Mouse (Mus musculus): ENCODE measurements at regions not wholly inside any gene's neighbourhood (a gene's known extent, or its start where the extent isn't known, plus 50 kb on each side); places are given as distances from the start of the nearest gene placed in this dataset.
A peak's percentile ranks its signal among the peaks of the same experiment; 100 is the strongest.

- no peak for DNase-seq
Observed at GRCm38 (mm10) chr4:48725660-48726348, 62.5 kb downstream of the Cavin4 start.

GRCm38 (mm10) chr4:48726349-48726835, 63.1 kb downstream of the Cavin4 start:
- DNase-seq, result no peak

- no peak for DNase-seq
Observed at GRCm38 (mm10) chr4:48734854-48735564, 71.7 kb downstream of the Cavin4 start.

- no peak for DNase-seq
Observed at GRCm38 (mm10) chr4:48746237-48746636, 82.9 kb downstream of the Cavin4 start.

- no peak for DNase-seq
Observed at GRCm38 (mm10) chr4:48749566-48749965, 86.3 kb downstream of the Cavin4 start.

GRCm38 (mm10) chr4:48750087-48750486, 86.8 kb downstream of the Cavin4 start:
- DNase-seq, result no peak

- DNase-seq, result peak; percentile 13 to 25
Observed at GRCm38 (mm10) chr4:48754466-48755171, 91.3 kb downstream of the Cavin4 start.

GRCm38 (mm10) chr4:48760625-48761024, 97.3 kb downstream of the Cavin4 start:
- no peak for DNase-seq

GRCm38 (mm10) chr4:48766458-48766857, 103.1 kb downstream of the Cavin4 start:
- no peak for DNase-seq

- no peak for DNase-seq
Observed at GRCm38 (mm10) chr4:48770403-48770953, 107.2 kb downstream of the Cavin4 start.

- peak; percentile 17 to 45 for DNase-seq
Observed at GRCm38 (mm10) chr4:48770954-48771665, 107.8 kb downstream of the Cavin4 start.

- no peak for DNase-seq
Observed at GRCm38 (mm10) chr4:48771836-48772235, 108.5 kb downstream of the Cavin4 start.

- peak; percentile 50 to 75 for DNase-seq
Observed at GRCm38 (mm10) chr4:48779202-48779905, 116.0 kb downstream of the Cavin4 start.

GRCm38 (mm10) chr4:48779955-48780354, 116.6 kb downstream of the Cavin4 start:
- DNase-seq, result no peak

- no peak for DNase-seq
Observed at GRCm38 (mm10) chr4:48781099-48781498, 117.8 kb downstream of the Cavin4 start.

GRCm38 (mm10) chr4:48782686-48783085, 119.4 kb downstream of the Cavin4 start:
- DNase-seq, result no peak

GRCm38 (mm10) chr4:48791096-48791495, 127.8 kb downstream of the Cavin4 start:
- no peak for DNase-seq

GRCm38 (mm10) chr4:48803777-48804176, 140.5 kb downstream of the Cavin4 start:
- DNase-seq, result peak in 1 of 2 experiments; percentile 7

- no peak for DNase-seq
Observed at GRCm38 (mm10) chr4:48808571-48808970, 145.3 kb downstream of the Cavin4 start.

GRCm38 (mm10) chr4:48833718-48834117, 170.4 kb downstream of the Cavin4 start:
- DNase-seq, result no peak

GRCm38 (mm10) chr4:48842777-48843214, 179.5 kb downstream of the Cavin4 start:
- DNase-seq, result peak in 1 of 2 experiments; percentile 3

GRCm38 (mm10) chr4:48871105-48871504, 188.0 kb upstream of the Plppr1 start:
- DNase-seq, result peak; percentile 27 to 34

All from cerebellum, adult 18-20 months (tissue).